Mouse (Mus musculus) urinary bladder, postnatal 10 days (tissue): ENCODE measurements around the gene Tspan9.

Experiments used
- DNase-seq: peaks from one replicate; pipeline ENCODE4 v3.0.0; 2022; ENCODE audit warnings: low spot score

The Tspan9 gene

GRCm38 (mm10) chr6:127923296-127923695 is 220.1 kb downstream of the Tspan9 start:
- DNase-seq, result no peak

- DNase-seq, result no peak
Measured at GRCm38 (mm10) chr6:127921996-127922395, 221.4 kb downstream of the Tspan9 start.

- peak; percentile 52 for DNase-seq
Measured at GRCm38 (mm10) chr6:127920652-127921051, 222.7 kb downstream of the Tspan9 start.

GRCm38 (mm10) chr6:127919491-127919890 is 223.9 kb downstream of the Tspan9 start:
- DNase-seq, result no peak

- DNase-seq, result no peak
Measured at GRCm38 (mm10) chr6:127917712-127918111, 225.7 kb downstream of the Tspan9 start.

- no peak for DNase-seq
Measured at GRCm38 (mm10) chr6:127916993-127917392, 226.4 kb downstream of the Tspan9 start.

- DNase-seq, result no peak
Measured at GRCm38 (mm10) chr6:127912938-127913337, 230.5 kb downstream of the Tspan9 start.

- no peak for DNase-seq
Measured at GRCm38 (mm10) chr6:127911687-127912086, 231.7 kb downstream of the Tspan9 start.
